Comparison of ENCODE assay signal across 20 mouse cellular contexts in the genomic region with DNA sequence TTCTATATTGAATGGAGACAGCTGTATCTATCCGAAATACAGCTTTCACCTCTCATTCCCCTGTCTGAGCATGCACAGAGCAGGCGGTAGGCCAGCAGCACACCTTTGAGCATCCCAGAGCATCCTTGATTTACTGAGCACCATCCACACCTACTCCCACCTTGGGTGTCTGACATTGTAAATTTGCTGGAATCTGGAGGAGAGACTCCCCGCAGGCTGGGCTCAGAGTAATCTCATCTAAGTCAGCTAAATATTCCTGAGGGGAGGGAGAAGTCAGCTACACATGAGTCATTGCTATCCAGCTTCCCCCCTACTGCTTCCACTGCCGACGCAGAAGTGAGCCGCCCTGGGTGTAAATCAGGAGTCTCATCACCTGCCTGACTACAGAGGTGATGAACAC.
DNase-seq lines count a peak whose midpoint lies in the region; ATAC-seq lines count a peak whose summit lies in the region.
"Had no signal": no experiment of that assay in that cellular context is flagged by ENCODE, and none has a peak within 500 bp of the region (broad histone marks: within the 10 kb centered on the region; RNA-seq: fewer than 3 reads in every experiment).

No protein-coding gene starts in this region.

- DNase-seq in hindbrain, embryonic 11.5 days (ENCODE audit: low spot score), result no peak
- DNase-seq in right cerebral cortex, adult 2 months (ENCODE audit: low spot score in 2 of 2), result peak; percentile 65 to 71
- DNase-seq in right cerebral cortex, postnatal 10 days (ENCODE audit: low spot score in 2 of 2), result no peak
- peak; percentile 73 to 75 for DNase-seq in left cerebral cortex, adult 9 months (ENCODE audit: low spot score in 2 of 2)
- no peak for DNase-seq in kidney, adult 8-10 months
- no peak for DNase-seq in B cell, adult 2 months
- DNase-seq: adrenal gland, adult 2 months; gastrocnemius, adult 2 months; heart, adult 11 months; kidney, postnatal 14 days; lung, postnatal 10 days; spleen, adult 18-20 months; thymus, postnatal 25 days had no signal

- H3K27me3 ChIP-seq in hindbrain, embryonic 16.5 days (replicated peaks; ENCODE audit: control insufficient read depth, insufficient read depth, low read length), result no peaks in the 10 kb centered on the region
- no peaks in the 10 kb centered on the region for H3K27me3 ChIP-seq in hindbrain, embryonic 11.5 days (ENCODE audit: control insufficient read depth, insufficient read depth, low read length)
- H3K27me3 ChIP-seq: embryonic facial prominence, embryonic 15.5 days; heart, embryonic 15.5 days; hindbrain, embryonic 13.5 days; limb, embryonic 12.5 days had no signal

- H3K36me3 ChIP-seq in hindbrain, embryonic 16.5 days (ENCODE audit: control insufficient read depth, insufficient read depth, low read length), result no peaks in the 10 kb centered on the region
- no peaks in the 10 kb centered on the region for H3K36me3 ChIP-seq in hindbrain, embryonic 11.5 days (ENCODE audit: control insufficient read depth, insufficient read depth, low read length)

- WGBS in hindbrain, embryonic 16.5 days, result 57% methylated on average over 6 of the region's 6 CpGs
- 78% methylated on average over 6 of the region's 6 CpGs for WGBS in hindbrain, embryonic 11.5 days

- peak overlapping the region; percentile 3; the same call in 1 of the 2 replicates for H3K27ac ChIP-seq in hindbrain, embryonic 16.5 days (ENCODE audit: low read depth, low read length)
- no peak overlapping the region for H3K27ac ChIP-seq in hindbrain, embryonic 11.5 days (ENCODE audit: low read depth, low read length)
- H3K27ac ChIP-seq: embryonic facial prominence, embryonic 15.5 days; gastrocnemius, adult 2 months; heart, embryonic 15.5 days; hindbrain, embryonic 13.5 days; limb, embryonic 12.5 days; liver, embryonic 14.5 days had no signal

- H3K9ac ChIP-seq in hindbrain, embryonic 16.5 days (ENCODE audit: low read depth, low read length), result no peak overlapping the region
- no peak overlapping the region for H3K9ac ChIP-seq in hindbrain, embryonic 11.5 days (ENCODE audit: low read depth, low read length)
- H3K9ac ChIP-seq: embryonic facial prominence, embryonic 15.5 days; heart, embryonic 15.5 days; hindbrain, embryonic 13.5 days; limb, embryonic 12.5 days; liver, embryonic 14.5 days had no signal

- H3K4me3 ChIP-seq in hindbrain, embryonic 16.5 days (ENCODE audit: low read length), result no peak overlapping the region
- H3K4me3 ChIP-seq in hindbrain, embryonic 11.5 days (ENCODE audit: low read depth, low read length), result no peak overlapping the region
- H3K4me3 ChIP-seq: embryonic facial prominence, embryonic 15.5 days; gastrocnemius, adult 2 months; heart, embryonic 15.5 days; hindbrain, embryonic 13.5 days; limb, embryonic 12.5 days had no signal

- H3K4me1 ChIP-seq in hindbrain, embryonic 16.5 days (ENCODE audit: control insufficient read depth, insufficient read depth, low read depth, low read length), result no peaks in the 10 kb centered on the region
- no peaks in the 10 kb centered on the region for H3K4me1 ChIP-seq in hindbrain, embryonic 11.5 days (replicated peaks; ENCODE audit: control insufficient read depth, insufficient read depth, low read length)

- H3K9me3 ChIP-seq in hindbrain, embryonic 16.5 days (ENCODE audit: control insufficient read depth, low read length), result no peaks in the 10 kb centered on the region
- H3K9me3 ChIP-seq in hindbrain, embryonic 11.5 days (ENCODE audit: control insufficient read depth, low read length), result no peaks in the 10 kb centered on the region
- H3K9me3 ChIP-seq: embryonic facial prominence, embryonic 15.5 days; heart, embryonic 15.5 days; hindbrain, embryonic 13.5 days; limb, embryonic 12.5 days had no signal

- no peak overlapping the region for H3K4me2 ChIP-seq in hindbrain, embryonic 16.5 days (ENCODE audit: low read length)
- H3K4me2 ChIP-seq in hindbrain, embryonic 11.5 days (replicated peaks; ENCODE audit: low read depth, low read length), result no peak overlapping the region
- H3K4me2 ChIP-seq: embryonic facial prominence, embryonic 15.5 days; heart, embryonic 15.5 days; hindbrain, embryonic 13.5 days; limb, embryonic 12.5 days had no signal

- ATAC-seq in hindbrain, embryonic 16.5 days, result peak; percentile 61; the same call in 1 of the 2 replicates
- no peak for ATAC-seq in hindbrain, embryonic 11.5 days (ENCODE audit: low FRiP score)
- ATAC-seq: intestine, postnatal 0 days had no signal

Comparison
In these comparisons a context has a peak if more than half of its experiments do, and no peak if none do; other contexts are left out.
1. DNase-seq: peak in right cerebral cortex, adult 2 months (2 of 2) and left cerebral cortex, adult 9 months (2 of 2); none in hindbrain, embryonic 11.5 days (single experiment), right cerebral cortex, postnatal 10 days (0 of 2), kidney, adult 8-10 months (0 of 2) and B cell, adult 2 months (0 of 2).